Mouse (Mus musculus) retina, postnatal 1 day (tissue): ENCODE results near the gene Gm29797.

ENCODE experiments used
- DNase-seq: peaks from one replicate; pipeline ENCODE4 v3.0.0-alpha.2; 2012

Gene Gm29797

DNA sequence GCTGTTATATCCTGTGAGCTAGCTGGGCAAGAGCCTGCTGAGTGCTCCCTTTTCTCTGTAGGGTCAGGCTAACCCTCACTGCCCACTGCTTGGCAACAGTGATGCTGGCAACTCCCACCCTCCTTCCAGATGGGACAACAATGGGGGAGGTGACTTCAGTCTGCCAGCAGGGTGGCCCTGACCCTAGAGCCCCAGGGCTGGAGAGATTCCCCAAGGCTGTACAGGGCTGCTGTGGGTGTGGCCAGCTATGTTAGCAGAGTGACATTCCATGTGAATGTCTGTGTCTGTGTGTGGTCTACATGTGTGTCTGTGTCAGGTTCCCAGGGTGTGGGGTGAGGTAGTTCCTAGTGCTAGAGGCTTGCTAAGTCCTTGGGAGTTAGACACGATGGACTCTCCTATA, 16.7 kb downstream of the Gm29797 start:
- peak; percentile 67 for DNase-seq

- DNase-seq = no peak
These were observed 18.1 kb downstream of the Gm29797 start for GRCm38 (mm10) chr2:181674934-181675333.

- DNase-seq = peak; percentile 71
These were observed 18.6 kb downstream of the Gm29797 start for GRCm38 (mm10) chr2:181675454-181675853.

DNA sequence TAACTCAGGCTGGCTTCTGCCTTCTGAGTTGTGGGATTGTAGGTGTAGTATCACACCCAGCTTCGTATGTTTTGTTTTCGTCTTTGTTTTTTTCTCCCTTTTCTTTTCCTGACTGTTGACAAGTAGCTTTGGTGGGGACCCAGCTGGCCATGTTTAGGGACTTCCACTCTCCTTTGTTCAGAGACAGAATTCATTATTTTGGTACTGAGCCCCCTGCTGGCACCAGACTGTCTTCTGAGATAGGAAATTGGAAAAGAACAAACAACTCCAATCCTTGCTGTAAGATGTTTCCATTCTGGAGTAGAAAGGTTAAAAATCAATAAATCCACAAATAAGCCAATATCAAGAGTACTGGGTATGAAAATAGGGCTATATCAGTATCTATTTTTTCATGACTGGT, 19.6 kb downstream of the Gm29797 start:
- DNase-seq = peak; percentile 58

DNA sequence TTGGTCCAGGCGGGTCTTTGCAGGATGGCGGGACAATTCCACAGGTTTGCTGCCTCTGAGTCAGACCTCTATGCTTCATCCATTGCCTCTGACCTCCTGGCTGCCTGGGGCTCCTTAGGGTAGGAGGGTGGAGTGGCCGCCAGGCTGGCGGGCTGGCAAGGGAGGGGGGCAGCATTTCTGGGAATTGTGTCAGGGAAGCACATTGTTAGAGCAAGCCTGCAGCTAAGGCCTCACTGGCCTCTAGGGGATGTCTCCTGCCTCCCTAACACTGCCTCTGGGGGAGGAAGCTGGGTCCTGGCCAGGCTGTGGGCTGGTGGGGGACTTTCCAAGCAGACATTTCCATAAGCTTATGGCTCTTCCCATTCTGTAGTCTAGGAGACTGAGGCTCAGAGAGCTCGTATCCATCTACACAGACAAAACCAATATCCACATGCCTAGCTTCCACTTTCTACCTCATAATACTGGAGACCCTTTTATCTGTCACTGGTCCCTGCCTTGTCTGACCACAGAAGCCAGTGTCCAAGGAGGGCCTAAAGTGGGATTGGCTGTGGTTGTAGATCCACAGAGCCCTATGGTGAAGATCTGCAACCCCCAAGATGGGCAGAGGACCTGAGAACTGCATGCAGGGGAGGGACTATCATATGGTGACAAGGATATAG, 20.4 kb downstream of the Gm29797 start:
- no peak for DNase-seq

GRCm38 (mm10) chr2:181677755-181678098, 20.9 kb downstream of the Gm29797 start:
- no peak for DNase-seq

DNA sequence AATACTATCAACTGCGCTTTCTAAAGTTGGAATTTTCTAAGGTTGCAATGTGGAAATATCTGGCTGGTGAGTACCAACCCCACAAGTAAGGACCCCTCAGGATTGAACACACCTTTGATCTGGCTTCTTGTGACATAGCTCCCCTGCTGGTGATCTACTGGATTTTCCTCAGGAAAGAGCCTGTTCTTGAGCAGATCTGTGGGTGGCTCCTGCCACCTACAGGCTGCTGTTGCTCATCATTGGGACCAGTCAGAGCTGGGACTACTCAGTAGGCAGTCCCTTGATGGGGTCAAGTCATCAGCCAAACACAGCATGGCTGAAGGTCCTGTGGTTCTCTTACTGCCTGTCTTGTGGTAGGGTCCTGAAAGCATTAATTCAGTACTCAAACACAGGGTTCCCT, 21.9 kb downstream of the Gm29797 start:
- DNase-seq = peak; percentile 91

GRCm38 (mm10) chr2:181679951-181680715, 23.3 kb downstream of the Gm29797 start, which contains the start of gene Tcea2:
Gene Tcea2 (plus strand): TSS chr2:181680310.
- peak; percentile 85 for DNase-seq

- DNase-seq = no peak
These were observed 23.9 kb downstream of the Gm29797 start for GRCm38 (mm10) chr2:181680716-181681117.

DNA sequence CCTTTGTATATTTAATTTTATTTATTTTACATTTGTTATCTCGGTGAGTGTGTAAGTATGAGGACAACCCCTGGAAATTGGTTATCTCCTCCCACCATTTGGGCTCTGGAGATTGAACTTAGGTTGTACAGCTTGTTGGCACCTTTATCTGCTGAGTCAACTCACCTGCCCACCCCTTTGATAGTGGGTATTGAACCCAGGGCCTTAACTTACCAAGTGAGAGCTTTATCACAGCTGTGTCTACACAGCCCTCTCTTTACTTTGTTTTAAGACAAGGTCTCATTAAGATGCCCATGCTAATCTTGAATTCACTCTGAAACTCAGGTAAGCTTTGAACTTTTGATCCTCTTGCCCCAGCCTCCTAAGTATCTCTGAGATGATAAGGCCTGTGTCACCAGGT, 25.1 kb downstream of the Gm29797 start:
- no peak for DNase-seq

GRCm38 (mm10) chr2:181683381-181683780, 26.5 kb downstream of the Gm29797 start:
- no peak for DNase-seq

DNA sequence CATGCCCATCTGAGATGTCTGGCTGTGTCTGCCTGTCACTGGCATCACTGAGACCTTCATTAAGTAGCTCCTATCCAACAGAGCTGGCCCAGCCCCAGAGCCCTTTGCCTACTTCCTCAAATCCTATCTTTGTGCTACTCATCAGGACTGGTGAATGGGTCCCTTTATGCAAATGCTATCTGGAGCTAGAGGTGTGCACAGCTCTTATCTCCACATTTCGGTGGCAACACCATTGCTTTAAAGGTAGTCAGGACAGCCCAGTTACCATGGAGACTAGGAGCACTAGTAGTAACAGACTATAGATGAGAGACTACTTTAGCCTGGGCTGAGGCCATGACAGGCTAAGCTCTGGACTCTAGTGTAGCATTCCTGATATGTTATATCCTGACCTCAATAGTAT, 27.9 kb downstream of the Gm29797 start:
- no peak for DNase-seq

GRCm38 (mm10) chr2:181685686-181686085, 28.9 kb downstream of the Gm29797 start:
- DNase-seq = no peak

GRCm38 (mm10) chr2:181687586-181687985, 30.8 kb downstream of the Gm29797 start:
- no peak for DNase-seq

GRCm38 (mm10) chr2:181689466-181690160, 32.8 kb downstream of the Gm29797 start:
- no peak for DNase-seq

- DNase-seq = no peak
These were observed 34.2 kb downstream of the Gm29797 start for GRCm38 (mm10) chr2:181691083-181691482.

GRCm38 (mm10) chr2:181691571-181691970, 34.7 kb downstream of the Gm29797 start:
- no peak for DNase-seq

DNA sequence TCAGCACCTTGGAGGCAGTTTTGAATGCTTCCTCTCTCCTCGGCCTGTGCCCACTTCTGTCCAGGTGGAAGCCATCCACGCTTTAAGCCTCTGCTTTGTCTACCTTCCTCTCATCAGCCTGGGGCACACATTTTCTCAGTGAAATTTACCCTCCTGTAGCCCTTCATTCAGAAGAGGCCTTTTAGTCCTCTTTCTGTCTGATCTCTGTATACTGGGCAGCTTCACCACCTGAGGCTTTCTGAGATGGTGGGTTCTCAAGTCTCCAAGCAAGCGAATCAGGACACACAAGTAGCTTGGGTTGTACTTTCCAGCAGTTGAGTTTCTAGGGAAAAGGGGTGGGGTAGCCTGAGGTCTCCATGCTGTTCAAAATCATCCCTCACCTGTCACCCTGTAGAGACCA, 35.5 kb downstream of the Gm29797 start:
- no peak for DNase-seq

DNA sequence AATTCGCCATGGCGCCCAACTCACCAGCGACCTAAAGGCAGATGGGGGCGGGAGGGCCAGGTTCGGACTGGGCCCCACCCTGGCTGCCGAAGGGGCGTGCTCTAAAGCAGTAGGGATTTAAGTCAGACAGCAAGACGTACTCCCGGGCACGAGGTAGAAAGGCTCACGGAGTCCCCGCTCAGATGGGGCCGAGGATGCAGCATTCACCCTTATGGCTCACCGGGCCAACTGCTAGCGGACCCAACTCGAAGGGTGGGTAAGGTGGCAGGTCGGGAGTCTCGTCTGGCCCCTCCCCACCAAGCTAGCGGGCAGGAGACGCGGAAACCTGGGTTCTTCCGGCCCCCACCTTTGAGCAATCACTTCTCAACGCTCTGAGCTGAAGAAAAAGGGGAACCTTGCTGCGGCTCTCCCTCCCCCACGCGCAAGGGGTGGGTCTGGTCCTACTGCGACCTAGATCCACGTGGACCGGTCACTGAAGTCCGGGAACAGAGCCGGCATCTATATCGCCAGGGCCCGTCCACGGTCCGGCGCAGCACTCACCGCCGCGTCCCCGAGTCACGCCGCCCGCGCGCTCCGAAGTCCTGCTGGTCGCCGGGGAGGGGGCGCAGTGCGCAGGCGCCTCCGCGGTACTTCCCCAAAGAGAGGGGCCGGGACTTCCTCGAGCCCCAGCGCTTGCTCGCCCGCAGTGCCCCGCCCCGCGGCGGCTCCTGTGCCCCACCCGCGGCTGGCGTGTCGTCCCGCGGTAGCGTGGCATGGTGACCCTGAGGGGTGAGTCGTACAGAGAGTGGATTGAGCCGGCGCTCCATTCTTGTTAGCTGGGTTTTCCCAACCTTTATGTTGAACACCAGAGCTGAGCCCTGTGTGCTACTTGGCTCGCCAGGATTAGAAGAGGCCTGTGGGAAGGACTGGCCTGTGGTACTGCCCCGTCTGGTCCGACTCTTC, 36.8 kb downstream of the Gm29797 start, which contains the start of gene Rgs19:
Gene Rgs19 (minus strand): TSS at position 639 of the 942 bp plus-strand sequence.
- DNase-seq = peak; percentile 85

- DNase-seq = no peak
These were observed 37.7 kb downstream of the Gm29797 start for GRCm38 (mm10) chr2:181694581-181694980.

GRCm38 (mm10) chr2:181695776-181696175, 38.9 kb downstream of the Gm29797 start:
- no peak for DNase-seq

- no peak for DNase-seq
These were observed 40.1 kb downstream of the Gm29797 start for GRCm38 (mm10) chr2:181696801-181697420.
